Mouse (Mus musculus) neural tube, embryonic 10.5 days (tissue): ENCODE results near the gene H2afy2.

Experiments used
- DNase-seq: peaks from one replicate; pipeline ENCODE4 v3.0.0-alpha.2; 2017; ENCODE audit warnings: low spot score; ENCODE audit errors: extremely low spot score

The H2afy2 gene

DNA sequence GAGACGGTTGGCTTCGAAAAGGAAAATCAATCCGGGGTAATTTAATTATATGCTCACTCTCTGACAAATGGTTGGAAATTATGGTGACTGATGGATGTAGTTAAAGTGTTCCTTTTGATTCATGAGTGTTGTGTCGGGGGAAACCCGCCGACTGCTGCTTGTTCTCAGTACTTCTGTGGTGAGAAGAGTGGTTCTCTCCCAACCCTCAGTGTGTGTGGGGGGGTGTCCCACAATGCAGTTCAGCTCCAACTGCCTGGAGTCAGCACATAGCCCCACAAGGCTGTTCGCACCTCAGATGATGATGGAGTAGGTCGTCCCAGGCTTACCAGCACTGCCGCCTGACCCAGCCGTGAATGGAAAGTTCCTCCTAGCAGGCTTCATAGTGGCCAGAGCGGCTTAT, 54.8 kb downstream of the H2afy2 start:
- no peak for DNase-seq

- DNase-seq = no peak
Observed at GRCm38 (mm10) chr10:61723271-61723670, 60.7 kb downstream of the H2afy2 start.

DNA sequence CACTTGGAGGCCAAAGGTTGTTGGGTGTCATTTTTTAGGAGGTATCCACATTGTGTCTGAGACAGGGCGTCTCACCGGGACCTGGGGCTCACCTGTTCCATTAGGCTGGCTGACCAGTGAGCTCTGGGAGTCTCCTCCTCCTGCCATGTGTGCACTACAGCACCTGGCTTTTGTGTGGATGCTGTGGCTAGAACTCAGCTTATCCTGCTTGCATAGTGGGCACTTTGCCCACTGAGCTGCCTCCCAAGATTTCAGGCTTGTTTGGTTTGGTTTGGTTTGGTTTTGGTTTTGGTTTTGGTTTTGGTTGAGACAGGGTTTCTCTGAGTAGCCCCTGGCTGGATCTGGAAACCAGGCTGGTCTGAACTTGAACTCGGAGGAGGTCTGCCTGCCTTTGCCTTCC, 61.7 kb downstream of the H2afy2 start:
- DNase-seq = no peak

DNA sequence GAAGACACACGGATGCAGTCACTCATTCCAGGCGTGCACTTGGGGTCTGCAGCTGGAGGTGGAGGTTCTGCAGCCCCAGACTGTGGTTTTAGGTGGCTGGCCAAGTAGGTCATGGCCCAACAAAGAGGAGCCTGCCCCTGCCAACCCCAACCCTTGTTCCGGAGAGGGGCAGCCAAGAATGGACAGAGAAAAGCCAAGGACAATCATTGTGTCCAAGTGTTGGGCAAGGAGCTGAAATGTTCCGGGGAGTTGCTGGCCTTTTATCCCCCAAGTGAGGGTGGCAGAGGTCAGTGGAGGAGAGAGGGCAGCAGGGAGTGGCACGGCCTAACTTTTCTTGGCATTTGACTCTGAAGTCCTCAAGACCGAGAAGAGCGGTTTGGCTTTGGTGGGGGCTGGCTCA, 63.6 kb downstream of the H2afy2 start:
- DNase-seq = no peak

DNA sequence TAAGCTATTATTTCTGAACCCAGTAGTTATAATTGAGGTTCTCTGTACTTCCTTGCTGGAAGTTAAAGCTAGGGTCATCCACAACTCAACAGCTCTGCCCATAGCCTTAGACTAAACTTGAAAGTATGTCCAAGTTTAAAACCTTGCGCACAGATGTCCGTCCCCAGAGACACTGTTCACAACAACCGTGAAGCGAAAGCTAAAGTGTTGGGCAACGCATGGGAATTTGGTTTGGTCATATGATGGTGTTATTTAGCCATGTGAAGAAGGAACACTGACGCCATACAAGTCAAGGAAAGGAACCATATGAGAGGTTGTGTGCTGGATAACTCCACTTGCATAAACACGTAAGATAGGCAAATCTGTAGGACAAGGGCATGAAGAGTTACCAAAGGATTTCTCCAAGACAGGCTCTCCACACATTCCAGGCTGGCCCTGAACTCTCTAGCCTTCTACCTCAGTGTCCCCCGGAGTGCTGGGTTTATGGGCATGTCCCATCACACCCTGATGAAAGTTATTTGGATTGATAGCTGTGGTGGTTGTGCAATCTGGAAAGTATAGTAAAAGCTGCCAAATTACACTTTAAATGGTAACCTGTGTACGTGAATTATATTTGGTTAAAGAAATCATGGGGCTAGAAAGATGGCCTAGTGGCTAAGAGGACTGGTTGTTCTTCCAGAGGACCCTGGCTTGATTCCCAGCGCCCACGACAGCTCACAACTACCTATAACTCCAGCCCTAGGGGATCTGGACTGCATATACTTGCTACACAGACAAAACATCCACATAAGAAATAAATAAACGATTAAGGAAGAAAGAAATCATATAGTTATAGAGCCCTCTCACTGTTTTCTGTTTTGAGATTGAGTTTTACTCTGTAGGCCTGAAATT, 66.3 kb downstream of the H2afy2 start:
- no peak for DNase-seq

- DNase-seq = no peak
Observed at GRCm38 (mm10) chr10:61715996-61716864, 67.7 kb downstream of the H2afy2 start.

- DNase-seq = no peak
Observed at GRCm38 (mm10) chr10:61715462-61715837, 68.5 kb downstream of the H2afy2 start.

- DNase-seq = peak; percentile 85
Observed at GRCm38 (mm10) chr10:61714771-61715461, 69.0 kb downstream of the H2afy2 start, which contains the start of gene Aifm2. Gene Aifm2 (plus strand): TSS chr10:61715263.

DNA sequence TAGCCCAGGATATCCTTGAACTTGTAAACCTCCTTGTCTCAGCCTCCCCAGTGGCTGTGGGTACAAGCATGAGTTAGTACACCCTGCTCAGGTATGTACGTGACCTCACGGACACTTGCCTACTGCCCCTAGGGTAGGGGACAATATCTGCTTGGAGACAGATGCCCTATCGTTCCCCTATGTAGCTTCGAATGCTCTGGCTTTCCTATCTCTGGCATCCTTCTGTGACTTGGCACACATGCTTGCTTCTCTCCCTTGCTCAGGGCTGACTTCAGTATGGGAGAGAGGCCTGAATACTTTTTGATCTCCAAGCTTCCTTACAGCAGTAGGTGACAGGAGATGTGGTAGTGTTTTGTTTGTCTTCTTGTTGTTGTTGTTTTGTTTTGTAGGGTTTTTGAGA, 69.8 kb downstream of the H2afy2 start:
- DNase-seq = no peak

GRCm38 (mm10) chr10:61713601-61714000, 70.3 kb downstream of the H2afy2 start:
- DNase-seq = no peak

DNA sequence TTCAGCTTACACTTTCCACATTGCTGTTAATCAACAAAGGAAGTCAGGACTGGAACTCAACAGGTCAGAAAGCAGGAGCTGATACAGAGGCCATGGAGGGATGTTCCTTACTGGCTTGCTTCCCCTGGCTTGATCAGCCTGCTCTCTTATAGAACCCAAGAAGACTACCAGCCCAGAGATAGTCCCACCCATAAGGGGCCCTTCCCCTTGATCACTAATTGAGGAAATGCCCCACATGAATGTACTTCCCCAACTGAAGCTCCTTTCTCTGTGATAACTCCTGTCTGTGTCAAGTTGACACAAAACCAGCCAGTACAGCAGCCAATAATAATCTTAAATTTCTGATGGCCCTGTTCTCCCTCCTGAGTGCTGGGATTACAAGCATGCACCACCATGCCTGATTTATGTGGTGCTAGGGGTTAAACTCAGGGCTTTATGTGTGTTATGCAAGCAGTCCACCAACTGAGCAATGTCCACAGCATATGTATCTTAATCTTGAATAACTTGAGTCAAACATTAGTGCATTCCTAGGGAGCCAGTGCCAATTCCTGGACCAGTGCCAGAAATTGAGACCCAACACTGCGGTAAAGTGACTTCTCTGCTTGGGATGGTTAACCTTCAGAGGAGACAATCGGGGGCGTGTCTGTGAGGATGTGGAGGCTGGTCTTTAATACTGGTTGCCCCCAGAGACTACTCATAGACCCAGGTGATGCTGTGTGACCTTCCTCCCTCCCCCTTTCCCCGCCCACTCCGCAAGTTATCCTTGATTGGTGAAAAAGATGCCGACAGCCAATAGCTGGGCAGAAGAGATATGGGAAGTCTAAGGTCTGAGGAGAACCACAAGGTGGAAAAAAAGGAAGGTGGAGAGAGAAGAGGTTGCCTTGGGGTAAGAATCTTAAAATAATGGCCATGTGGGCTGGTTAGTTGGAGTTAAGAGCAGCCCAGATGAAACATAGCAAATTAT, 77.3 kb downstream of the H2afy2 start:
- DNase-seq = no peak

DNA sequence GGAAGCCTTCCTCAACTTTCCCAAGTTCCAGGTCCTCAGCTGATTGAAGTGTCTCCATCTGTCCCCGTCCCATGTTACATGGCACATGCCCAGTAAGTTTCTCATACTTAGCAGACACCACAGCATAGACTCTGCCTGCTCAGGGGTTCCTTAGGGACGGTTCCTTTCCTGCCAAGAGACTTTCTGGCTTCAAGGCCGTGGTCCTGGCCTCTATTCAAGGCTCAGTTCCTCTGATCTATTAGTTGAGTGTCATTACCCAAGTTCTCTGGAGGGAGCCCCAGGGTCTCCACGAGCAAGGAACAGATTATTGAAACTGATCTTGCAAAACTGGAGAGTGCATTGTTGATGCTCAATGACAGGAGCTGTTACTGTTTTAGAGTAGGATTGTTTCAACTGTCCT, 79.3 kb downstream of the H2afy2 start:
- no peak for DNase-seq

DNA sequence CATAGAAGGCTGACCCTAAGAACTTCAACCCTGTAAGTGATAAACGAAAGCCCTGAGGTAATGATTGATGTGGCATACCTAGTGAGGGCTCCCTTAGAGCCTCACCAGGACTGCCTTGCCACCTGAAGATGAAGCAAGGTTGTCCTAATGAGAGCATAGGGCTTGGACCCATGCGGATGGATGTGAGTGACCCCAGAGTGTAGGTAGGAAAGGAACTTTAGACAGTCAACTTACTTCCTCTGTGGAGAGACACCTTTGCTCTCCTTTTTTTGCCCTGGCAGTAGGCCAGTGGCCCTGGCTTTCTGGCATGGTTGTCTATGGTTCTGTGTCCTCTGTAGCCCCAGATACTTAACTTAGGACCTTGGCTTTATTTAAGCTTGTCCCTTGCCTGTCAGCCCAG, 86.9 kb downstream of the H2afy2 start:
- DNase-seq = no peak

DNA sequence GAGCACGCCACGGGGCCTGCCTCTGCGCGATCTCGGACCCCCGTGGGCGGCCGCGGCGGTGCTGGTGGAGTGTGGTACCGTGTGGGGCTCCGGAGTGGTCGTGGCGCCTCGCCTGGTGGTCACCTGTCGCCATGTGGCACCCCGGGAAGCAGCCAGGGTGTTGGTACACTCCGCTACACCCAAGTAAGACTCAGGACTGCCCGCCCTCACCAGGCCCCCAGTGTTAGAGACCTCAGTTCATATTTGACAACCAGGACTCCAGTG, 87.5 kb downstream of the H2afy2 start:
- DNase-seq = no peak

DNA sequence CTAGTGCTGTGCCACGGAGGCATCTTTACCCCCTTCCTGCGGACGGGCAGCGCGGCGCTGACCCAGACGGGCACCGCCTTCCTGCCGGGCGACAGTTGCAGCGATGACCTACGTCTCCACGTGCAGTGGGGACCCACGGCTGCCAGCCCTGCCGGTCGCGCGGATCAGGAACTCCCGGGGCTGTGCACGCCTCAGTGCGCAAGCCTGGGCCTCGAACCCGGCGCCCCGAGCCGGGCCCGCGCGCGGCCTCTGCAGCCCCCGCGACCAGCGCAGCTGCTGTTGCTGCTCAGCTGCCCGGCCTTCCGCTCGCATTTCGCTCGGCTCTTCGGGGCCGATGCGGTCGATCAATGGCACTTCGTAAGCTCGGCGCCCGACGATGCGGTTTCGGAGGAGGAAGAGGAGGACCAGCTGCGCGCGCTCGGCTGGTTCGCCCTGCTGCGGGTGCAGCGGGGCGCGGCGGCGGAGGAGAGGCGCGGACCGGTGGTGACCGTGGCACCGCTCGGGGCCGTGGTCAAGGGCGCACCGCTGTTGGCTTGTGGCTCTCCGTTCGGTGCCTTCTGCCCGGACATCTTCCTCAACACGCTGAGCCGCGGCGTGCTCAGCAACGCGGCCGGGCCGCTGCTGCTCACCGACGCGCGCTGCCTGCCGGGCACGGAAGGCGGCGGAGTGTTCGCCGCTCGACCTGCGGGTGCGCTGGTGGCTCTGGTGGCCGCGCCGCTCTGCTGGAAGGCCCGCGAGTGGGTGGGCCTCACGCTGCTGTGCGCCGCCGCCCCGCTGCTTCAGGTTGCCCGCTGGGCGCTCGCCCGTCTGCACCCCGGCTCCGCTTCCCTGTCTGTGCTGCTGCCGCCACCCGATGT, 88.0 kb downstream of the H2afy2 start:
- peak; percentile 40 for DNase-seq

GRCm38 (mm10) chr10:61694870-61695670, 88.9 kb downstream of the H2afy2 start, which contains the start of gene Tysnd1:
Gene Tysnd1 (plus strand): TSS chr10:61695514.
- DNase-seq = peak; percentile 91

GRCm38 (mm10) chr10:61693563-61693962, 90.4 kb downstream of the H2afy2 start:
- DNase-seq = no peak

- DNase-seq = no peak
Observed at GRCm38 (mm10) chr10:61689405-61689804, 94.5 kb downstream of the H2afy2 start.
